Mouse (Mus musculus) hindbrain, embryonic 11.5 days (tissue): ENCODE measurements around the gene Sik3. TPM values are rescaled to one million over a fixed set of nuclear protein-coding genes. Genes with fewer than 3 reads are reported as not detected.
"Not testable (repeated sequence)": the region's sequence is repeated elsewhere in the genome, so short reads cannot be mapped to it uniquely, and the experiment has no call there.

ENCODE experiments used
- ATAC-seq: fragments of 200-750 bp; cut with Nextera tagmentation; 2 replicates; pipeline ENCODE4 v1.8.0; 2017; ENCODE audit warnings: mild to moderate bottlenecking, moderate TSS enrichment, moderate library complexity; ENCODE audit not compliant: low FRiP score
- DNase-seq: peaks from one replicate; pipeline ENCODE4 v3.0.0-alpha.2; 2015; ENCODE audit warnings: low spot score
- H3K27ac ChIP-seq: fragments of 300-500 bp; sonication (generic); 2 replicates; pipeline ENCODE4 v1.5.1; 2014; ENCODE audit warnings: mild to moderate bottlenecking, low read depth, low read length
- H3K27me3 ChIP-seq: fragments of 300-500 bp; sonication (generic); 2 replicates; pipeline ENCODE4 v1.6.1; 2014; ENCODE audit warnings: mild to moderate bottlenecking, low read length, moderate library complexity, mixed read lengths; ENCODE audit not compliant: control insufficient read depth, insufficient read depth
- H3K36me3 ChIP-seq: fragments of 300-500 bp; sonication (generic); 2 replicates; pipeline ENCODE4 v1.6.1; 2014; ENCODE audit warnings: mild to moderate bottlenecking, low read length, moderate library complexity, mixed read lengths; ENCODE audit not compliant: control insufficient read depth, insufficient read depth
- H3K4me1 ChIP-seq: fragments of 300-500 bp; sonication (generic); replicated peaks from 2 replicates; pipeline ENCODE4 v1.6.1; 2014; ENCODE audit warnings: low read length, mixed read lengths; ENCODE audit not compliant: control insufficient read depth, insufficient read depth
- H3K4me2 ChIP-seq: fragments of 300-500 bp; sonication (generic); replicated peaks from 2 replicates; pipeline ENCODE4 v1.6.1; 2014; ENCODE audit warnings: mild to moderate bottlenecking, low read depth, low read length
- H3K4me3 ChIP-seq: fragments of 300-500 bp; sonication (generic); 2 replicates; pipeline ENCODE4 v1.5.1; 2014; ENCODE audit warnings: low read depth, low read length
- H3K9ac ChIP-seq: fragments of 300-500 bp; sonication (generic); 2 replicates; pipeline ENCODE4 v1.6.1; 2014; ENCODE audit warnings: low read depth, low read length
- H3K9me3 ChIP-seq: fragments of 300-500 bp; sonication (generic); 2 replicates; pipeline ENCODE4 v1.6.1; 2016; ENCODE audit warnings: low read length; ENCODE audit not compliant: control insufficient read depth
- WGBS: fragments of 180-500 bp; shearing (Covaris S2); extraction: QIAGEN DNeasy Blood & Tissue Kit; methylation state at CpG from one replicate; pipeline ENCODE4 v1.1.7; 2014; 5-methylcytosine and 5-hydroxymethylcytosine counted together
- polyA plus RNA-seq: library from polyadenylated mRNA; unstranded; fragments of >200 nt; fragmentation: Nextera tagmentation; extraction: Ambion mirVana; gene quantifications from 2 replicates; pipeline ENCODE4 v1.2.1, GENCODE M21; 2014

Gene Sik3
- polyA plus RNA-seq, 1 experiment from 2014 or later: 10.1 TPM

DNA sequence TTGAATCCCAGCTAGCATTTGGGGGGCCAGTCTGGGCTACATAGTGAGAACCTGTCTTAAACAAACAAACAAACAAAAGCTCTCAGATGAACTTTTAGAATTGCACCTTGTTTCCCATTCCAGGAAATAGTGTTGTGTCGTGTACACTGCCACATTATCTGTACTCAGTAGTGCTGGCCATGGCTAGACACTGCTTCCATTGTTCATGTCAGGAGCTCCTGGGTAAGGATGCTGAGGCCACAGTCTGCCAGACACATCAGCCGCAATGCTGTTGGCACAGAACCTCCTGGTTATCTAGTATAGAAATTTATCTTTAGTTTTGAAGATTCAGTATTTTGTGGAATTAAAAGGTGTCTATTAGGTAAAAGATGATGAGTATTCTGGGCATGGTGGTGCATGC, 63.0 kb downstream of the Sik3 start:
- no peak overlapping the region for H3K4me2 ChIP-seq
- no peak overlapping the region for H3K9ac ChIP-seq
- no peaks in the 10 kb centered on the region for H3K36me3 ChIP-seq
- H3K27ac ChIP-seq: no peak overlapping the region
- H3K4me1 ChIP-seq: no peaks in the 10 kb centered on the region
- no peak for ATAC-seq
- H3K4me3 ChIP-seq: no peak overlapping the region
- WGBS: 83% methylated on average over 2 of the region's 2 CpGs
- H3K9me3 ChIP-seq: no peaks in the 10 kb centered on the region
- no peaks in the 10 kb centered on the region for H3K27me3 ChIP-seq
- no peak for DNase-seq

DNA sequence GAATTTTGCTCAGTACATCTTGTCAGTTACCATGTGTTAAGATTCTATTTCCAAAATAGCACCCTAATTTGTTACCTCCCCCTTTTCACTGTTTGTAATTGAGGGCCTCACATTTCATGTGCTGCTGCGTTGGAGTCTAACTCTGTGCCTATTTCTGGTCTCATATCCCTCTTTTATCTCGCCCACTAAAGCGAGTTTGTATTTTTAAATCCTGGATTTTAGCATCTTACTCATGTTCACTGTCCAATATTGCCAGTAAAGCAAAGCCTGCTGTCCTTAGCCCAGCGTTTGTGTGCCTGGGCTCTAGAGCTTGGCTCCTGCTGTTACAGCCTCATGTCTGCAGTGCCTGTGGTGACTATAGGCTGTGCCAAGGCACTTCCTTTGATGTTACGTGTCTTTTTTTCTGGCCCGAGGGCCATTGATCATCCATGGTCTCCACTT, 69.8 kb downstream of the Sik3 start:
- no peak for ATAC-seq
- Histone ChIP-seq H3K9me3 (no peaks in the 10 kb centered on the region), H3K27ac (no peak overlapping the region), H3K27me3 (no peaks in the 10 kb centered on the region), H3K36me3 (no peaks in the 10 kb centered on the region), H3K4me2 (no peak overlapping the region), H3K9ac (no peak overlapping the region), H3K4me1 (no peaks in the 10 kb centered on the region), H3K4me3 (no peak overlapping the region)
- 78% methylated on average over 6 of the region's 6 CpGs for WGBS
- no peak for DNase-seq

DNA sequence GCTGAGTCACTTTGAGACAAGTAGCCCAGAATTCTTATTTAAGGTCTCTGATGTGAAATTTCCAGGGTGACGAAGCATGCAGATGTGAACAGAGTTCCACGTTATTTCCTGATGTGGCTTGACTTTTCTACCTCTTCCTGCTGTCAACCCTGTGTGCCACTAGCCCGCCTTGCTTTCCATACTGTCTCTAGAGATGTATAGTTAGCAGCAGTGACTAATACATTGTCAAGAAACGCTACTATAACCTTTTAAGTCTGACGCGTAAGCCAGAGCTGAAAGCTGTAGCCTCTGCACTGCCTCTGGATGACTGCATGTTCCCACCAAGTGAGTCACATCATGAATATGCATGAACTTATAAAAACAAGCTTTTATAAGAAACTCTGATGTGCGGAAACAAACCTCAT, 70.9 kb downstream of the Sik3 start:
- H3K4me1 ChIP-seq: no peaks in the 10 kb centered on the region
- 90% methylated on average over 7 of the region's 7 CpGs for whole genome bisulfite sequencing

DNA sequence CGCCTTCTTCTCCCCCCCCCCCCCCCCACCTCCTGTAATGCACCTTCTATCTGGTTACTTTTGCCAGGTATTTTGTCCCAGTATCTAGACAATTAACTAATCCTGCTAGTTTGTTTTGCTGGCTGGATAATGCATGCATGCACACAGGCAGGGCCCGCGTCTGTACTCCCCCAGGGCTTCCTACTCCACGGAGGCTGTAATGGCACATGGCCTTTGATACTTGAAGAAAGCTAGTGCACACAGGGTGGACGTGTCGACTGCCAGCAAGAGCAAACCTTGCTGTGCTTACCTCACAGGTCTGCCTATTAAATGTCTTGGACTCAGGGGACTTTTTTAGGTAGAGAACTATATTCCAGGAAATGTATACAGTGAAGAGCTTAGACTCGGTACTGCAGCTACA, 73.3 kb downstream of the Sik3 start:
- Histone ChIP-seq H3K9me3 (no peaks in the 10 kb centered on the region), H3K27ac (no peak overlapping the region), H3K4me2 (no peak overlapping the region), H3K4me1 (no peaks in the 10 kb centered on the region), H3K27me3 (no peaks in the 10 kb centered on the region), H3K9ac (no peak overlapping the region), H3K36me3 (no peaks in the 10 kb centered on the region), H3K4me3 (no peak overlapping the region)
- DNase-seq: no peak
- WGBS: 76% methylated on average over 7 of the region's 7 CpGs
- no peak for ATAC-seq

More for the DNA sequence above, 70.9 kb downstream of the Sik3 start:
- Histone ChIP-seq H3K36me3 (no peaks in the 10 kb centered on the region), H3K9ac (no peak overlapping the region), H3K27me3 (no peaks in the 10 kb centered on the region), H3K27ac (no peak overlapping the region), H3K9me3 (no peaks in the 10 kb centered on the region), H3K4me3 (no peak overlapping the region), H3K4me2 (no peak overlapping the region)
- DNase-seq: no peak
- ATAC-seq: no peak

DNA sequence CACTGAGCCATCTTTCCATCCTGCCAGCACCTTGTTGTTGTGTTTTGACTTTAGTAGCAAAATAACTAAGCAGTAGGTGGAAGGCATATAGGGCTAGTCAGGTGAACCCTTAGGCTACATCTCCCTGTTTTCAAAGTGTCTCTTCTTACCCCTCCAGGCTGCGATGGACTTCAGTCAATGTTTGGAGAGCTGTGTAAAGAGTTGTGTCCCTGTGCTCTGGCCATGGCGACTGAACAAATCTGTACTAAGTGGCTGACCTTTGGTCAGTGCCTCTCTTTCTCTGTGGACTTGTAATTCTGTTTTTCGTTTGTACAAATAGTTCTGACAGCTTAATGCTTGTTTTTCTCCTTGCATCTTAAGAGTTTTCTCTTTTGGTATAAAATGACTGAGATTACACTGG, 74.2 kb downstream of the Sik3 start:
- no peaks in the 10 kb centered on the region for H3K36me3 ChIP-seq
- 80% methylated on average over 3 of the region's 3 CpGs for WGBS
- no peak for ATAC-seq
- no peak overlapping the region for H3K4me2 ChIP-seq
- H3K27ac ChIP-seq: no peak overlapping the region
- H3K9me3 ChIP-seq: no peaks in the 10 kb centered on the region
- no peak overlapping the region for H3K4me3 ChIP-seq
- H3K27me3 ChIP-seq: no peaks in the 10 kb centered on the region
- no peak for DNase-seq
- no peaks in the 10 kb centered on the region for H3K4me1 ChIP-seq
- no peak overlapping the region for H3K9ac ChIP-seq

DNA sequence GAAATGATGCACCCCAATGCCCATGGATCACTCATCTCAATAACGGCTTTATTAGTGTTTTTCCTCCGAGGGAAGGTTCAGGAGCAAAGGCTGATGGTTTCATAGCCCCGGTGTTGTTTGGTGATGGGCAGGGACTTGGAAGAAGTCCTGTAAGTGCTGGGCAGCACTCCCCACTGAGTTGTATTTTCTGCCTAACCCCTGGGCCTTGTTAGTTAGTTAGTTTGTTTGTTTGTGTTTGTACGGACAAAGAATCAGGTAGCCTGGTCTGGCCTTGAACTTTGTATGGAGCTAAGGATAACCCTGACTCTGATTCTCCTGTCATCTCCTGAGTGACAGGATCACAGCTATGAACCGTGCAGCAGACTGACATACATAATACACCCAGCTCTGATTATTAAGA, 74.8 kb downstream of the Sik3 start:
- Histone ChIP-seq H3K4me3 (no peak overlapping the region), H3K36me3 (no peaks in the 10 kb centered on the region), H3K9ac (no peak overlapping the region), H3K27me3 (no peaks in the 10 kb centered on the region), H3K4me2 (no peak overlapping the region), H3K4me1 (no peaks in the 10 kb centered on the region), H3K9me3 (no peaks in the 10 kb centered on the region), H3K27ac (no peak overlapping the region)
- WGBS: 90% methylated on average over 5 of the region's 5 CpGs
- no peak for ATAC-seq
- DNase-seq: no peak

DNA sequence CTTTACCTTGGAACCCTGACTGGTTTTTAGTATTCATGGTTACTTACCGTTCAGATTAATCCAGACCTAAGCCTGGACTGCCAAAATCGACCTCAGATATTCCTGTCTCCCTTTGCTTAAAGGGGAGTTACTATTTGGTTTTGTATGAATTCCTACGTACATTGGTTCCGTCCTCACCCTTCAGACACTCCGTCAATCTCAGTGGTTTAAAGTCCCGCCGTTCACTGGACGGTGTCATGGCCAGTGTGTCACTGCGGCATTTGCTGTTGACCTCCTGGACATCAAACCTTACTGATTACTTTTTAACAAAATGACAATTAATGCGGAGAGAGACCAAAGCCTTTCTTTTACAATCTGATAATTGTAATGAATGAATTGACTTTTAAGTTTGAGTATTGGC, 76.1 kb downstream of the Sik3 start:
- WGBS: 93% methylated on average over 10 of the region's 10 CpGs
- H3K9me3 ChIP-seq: no peaks in the 10 kb centered on the region
- ATAC-seq: no peak
- H3K9ac ChIP-seq: no peak overlapping the region
- no peak overlapping the region for H3K4me2 ChIP-seq
- H3K27me3 ChIP-seq: no peaks in the 10 kb centered on the region
- no peak overlapping the region for H3K4me3 ChIP-seq
- DNase-seq: no peak
- H3K4me1 ChIP-seq: no peaks in the 10 kb centered on the region
- no peaks in the 10 kb centered on the region for H3K36me3 ChIP-seq
- no peak overlapping the region for H3K27ac ChIP-seq

DNA sequence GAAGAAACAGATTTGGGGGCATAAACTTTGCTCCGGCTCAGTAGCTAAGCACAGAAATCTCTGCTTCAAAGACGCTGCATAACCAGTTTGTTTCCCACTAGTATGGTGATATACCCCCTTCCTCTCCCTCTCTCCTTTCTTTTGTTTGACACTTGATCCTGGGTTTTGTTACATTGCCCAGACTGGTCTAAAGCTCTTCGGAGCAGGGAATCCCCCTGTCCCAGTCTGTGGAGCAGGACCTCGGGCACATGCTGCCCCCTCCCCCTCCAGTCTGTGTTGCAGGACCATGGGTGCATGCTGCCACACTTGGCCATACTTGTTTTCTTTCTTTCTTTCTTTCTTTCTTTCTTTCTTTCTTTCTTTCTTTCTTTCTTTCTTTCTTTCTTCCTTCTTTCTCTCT, 77.4 kb downstream of the Sik3 start:
- H3K9me3 ChIP-seq: no peaks in the 10 kb centered on the region
- no peak overlapping the region for H3K4me3 ChIP-seq
- H3K27ac ChIP-seq: no peak overlapping the region
- no peaks in the 10 kb centered on the region for H3K27me3 ChIP-seq
- no peak overlapping the region for H3K9ac ChIP-seq
- H3K4me2 ChIP-seq: no peak overlapping the region
- 59% methylated on average over 4 of the region's 4 CpGs for WGBS
- H3K4me1 ChIP-seq: no peaks in the 10 kb centered on the region
- H3K36me3 ChIP-seq: no peaks in the 10 kb centered on the region
- DNase-seq: no peak
- ATAC-seq: no peak

DNA sequence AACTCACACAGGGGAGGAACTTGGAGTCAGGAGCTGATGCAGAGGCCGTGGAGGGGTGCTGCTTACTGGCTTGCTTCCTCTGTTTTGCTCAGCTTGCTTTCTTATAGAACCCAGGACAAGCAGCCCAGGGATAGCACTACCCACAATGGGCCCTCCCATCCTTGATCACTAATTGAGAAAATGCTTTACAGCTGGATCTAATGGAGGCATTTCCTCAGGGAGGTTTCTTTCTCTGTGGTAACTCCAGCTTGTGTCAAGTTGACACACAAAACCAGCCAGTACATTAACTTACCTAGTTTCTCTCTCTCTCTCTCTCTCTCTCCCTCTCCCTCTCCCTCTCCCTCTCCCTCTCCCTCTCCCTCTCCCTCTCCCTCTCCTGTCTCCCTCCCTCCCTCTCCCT, 78.5 kb downstream of the Sik3 start:
- H3K4me1 ChIP-seq, H3K4me2 ChIP-seq, H3K4me3 ChIP-seq, H3K9ac ChIP-seq, ATAC-seq, H3K9me3 ChIP-seq, H3K27ac ChIP-seq, H3K36me3 ChIP-seq, H3K27me3 ChIP-seq, DNase-seq: not testable (repeated sequence)
- WGBS: 84% methylated on average over 1 of the region's 1 CpGs
